Mouse (Mus musculus) T-helper 17 cell (primary cell): ENCODE data around the gene Hscb.
"Not testable (repeated sequence)": the region's sequence is repeated elsewhere in the genome, so short reads cannot be mapped to it uniquely, and the experiment has no call there.

ENCODE experiments used
- in situ Hi-C, 2 experiments: fragments of 300-600 bp; cut with MboI, MseI; formaldehyde crosslinking; loops; 1 replicate in 1 of 2; 2 replicates in 1 of 2; pipeline ENCODE4 v1.15.1; 2025; ENCODE audit warnings: high pct_unique_total_duplicates in 2 of 2

Hscb gene

GRCm38 (mm10) chr5:110839678-110840365, at the start of gene Hscb, which contains the start of gene Chek2:
Hscb (minus strand) TSS chr5:110839777.
Chek2 (plus strand) TSS chr5:110839979.
- in situ Hi-C loops: loop anchor here (5.0 kb wide), 2 partner anchors 58 to 63 kb away; partner anchors contain the start of gene Pus1 (in 1 of the 2)

DNA sequence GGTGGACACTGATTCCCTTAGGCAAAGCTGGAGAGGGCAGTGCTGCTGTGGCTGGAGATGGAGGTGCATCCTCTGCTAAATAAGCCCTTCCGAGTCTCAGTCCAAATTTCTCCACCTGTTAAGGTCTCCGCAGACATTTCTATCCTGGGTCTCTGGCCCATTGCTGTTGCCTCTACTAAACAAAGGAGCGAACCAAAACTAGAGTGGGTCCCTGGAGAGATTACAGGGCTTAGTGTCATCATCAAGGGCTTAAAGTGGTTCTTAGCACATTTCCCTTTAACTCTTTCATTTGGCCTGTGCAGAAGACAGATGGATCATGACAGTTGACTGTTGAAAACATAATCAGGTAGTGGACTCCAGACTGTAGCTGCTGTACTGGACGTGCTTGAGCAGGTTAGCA, 49.0 kb upstream of the Hscb start:
- in situ Hi-C loops: no loop called here

DNA sequence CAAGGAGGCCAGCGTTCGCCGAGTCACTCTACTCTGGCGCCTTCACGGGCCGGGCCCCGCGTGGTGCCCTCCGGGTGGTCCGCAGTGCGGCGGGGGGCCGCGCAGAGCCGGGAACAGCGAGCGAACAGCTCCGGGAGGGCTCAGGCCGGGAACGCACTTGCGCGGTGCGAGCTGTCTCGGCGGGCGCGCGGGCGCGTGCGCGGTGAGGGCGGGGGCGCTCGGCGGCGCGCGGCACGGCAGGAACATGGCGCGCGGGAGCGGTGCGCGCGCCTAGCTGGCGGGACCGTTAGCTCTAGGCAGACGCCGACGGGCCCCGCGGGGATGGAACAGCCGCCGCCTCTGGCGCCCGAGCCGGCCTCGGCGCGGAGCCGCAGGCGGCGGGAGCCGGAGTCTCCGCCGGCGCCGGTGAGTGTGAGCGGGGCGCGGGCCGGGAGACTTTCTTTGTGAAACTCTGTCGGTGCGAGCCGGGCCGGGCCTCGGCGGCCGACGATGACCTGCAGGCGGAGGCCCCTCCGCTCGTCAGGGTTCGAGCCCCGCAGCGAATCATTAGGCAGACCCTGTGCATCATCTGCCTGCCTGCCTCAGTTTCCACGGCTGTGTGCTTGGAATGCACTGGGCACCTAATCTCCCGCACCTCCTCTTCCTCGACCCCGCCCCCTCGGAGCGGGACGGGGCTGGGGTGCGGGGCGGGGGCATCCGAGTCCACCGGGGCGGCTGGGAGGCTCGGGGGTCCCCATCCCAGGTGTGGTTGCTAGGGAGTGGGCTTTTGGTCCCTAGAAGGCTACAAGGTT, 40.2 kb upstream of the Hscb start, which contains the start of gene Ttc28:
Gene Ttc28 (plus strand): TSS at position 220 of the 791 bp plus-strand sequence.
- in situ Hi-C loops: no loop called here

DNA sequence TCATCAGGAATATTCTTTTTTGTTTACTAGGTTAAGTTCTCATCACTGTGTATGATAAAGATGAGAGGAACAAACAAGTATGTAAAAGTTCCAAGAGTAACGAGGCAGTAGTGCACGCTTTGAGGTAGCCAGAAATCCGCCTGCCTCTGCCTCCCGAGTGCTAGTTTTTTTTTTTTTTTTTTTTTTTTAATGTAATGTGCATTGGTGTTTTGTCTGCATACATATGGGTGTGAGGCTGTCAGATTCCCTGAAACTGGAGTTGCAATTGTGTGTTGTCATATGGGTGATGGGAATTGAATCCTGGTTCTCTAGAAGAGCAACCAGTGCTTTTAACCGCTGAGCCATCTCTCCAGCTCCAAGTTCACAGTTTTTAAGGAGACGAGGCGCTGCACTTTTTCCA, 39.5 kb upstream of the Hscb start:
- in situ Hi-C loops: no loop called here

- in situ Hi-C loops: not testable (repeated sequence)
Measured at GRCm38 (mm10) chr5:110878526-110878925, 38.9 kb upstream of the Hscb start.

GRCm38 (mm10) chr5:110877666-110878505, 38.3 kb upstream of the Hscb start:
- in situ Hi-C loops: no loop called here

GRCm38 (mm10) chr5:110875286-110875685, 35.7 kb upstream of the Hscb start:
- in situ Hi-C loops: no loop called here

DNA sequence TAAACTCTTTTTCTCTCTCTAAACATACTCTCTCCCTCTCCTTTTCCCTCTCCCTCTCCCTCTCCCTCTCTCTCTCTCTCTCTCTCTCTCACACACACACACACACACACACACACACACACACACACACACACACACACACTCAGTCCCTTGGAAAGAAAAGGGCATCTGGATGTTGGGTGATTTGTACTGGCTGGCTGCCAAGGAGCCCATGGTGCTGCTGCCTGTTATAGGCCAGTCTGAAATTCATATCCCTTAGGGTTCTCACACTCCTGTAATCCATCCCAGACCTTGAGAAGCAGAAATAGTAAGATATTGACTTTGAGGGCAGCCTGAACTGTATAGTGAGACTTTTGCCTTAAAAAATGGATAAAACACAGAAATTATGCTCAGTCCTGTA, 35.1 kb upstream of the Hscb start:
- in situ Hi-C loops: no loop called here

- in situ Hi-C loops: no loop called here
Measured at GRCm38 (mm10) chr5:110873160-110873559, 33.6 kb upstream of the Hscb start.

DNA sequence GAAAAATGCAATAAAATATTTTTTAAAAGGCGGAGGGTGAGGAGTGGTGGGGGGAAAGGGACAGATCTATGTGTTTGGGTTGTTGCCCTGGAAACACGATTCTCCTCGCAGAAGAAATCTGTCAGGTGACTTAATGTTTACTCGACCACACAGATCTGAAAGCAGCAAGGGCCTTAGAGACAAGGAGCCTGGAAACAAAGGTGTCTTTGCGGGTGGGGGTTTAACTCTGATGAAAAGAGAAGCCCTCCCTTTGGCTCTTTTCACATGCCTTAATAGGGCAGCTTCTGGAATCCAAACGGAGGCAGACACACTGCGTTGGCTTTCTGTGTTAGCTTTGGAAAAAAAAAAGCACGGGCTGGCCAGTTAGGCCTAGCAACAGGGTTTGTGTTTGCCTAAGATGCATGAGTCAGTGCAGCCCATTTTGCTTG, 29.7 kb upstream of the Hscb start:
- in situ Hi-C loops: no loop called here

DNA sequence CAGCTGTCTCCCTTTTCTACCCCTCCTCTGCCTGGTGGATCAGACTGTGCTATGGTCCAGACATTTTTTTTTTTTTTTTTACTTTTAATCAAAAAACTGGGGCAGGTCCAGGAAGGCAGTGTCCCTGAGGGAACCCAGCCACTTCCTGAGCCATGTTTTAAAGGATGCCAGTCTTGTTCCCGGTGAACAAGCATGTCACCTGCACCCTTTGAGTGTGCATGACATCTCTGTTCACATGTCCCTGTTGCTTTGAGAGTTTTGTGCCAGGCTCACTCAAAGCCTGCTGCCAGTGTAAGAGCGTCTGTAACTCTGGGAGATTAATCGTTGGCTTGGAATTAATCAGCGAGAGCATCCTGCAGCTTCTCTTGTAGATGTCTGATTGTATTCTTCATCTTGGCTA, 28.9 kb upstream of the Hscb start:
- in situ Hi-C loops: no loop called here

- in situ Hi-C loops: no loop called here
Measured at GRCm38 (mm10) chr5:110860445-110860844, 20.9 kb upstream of the Hscb start.

DNA sequence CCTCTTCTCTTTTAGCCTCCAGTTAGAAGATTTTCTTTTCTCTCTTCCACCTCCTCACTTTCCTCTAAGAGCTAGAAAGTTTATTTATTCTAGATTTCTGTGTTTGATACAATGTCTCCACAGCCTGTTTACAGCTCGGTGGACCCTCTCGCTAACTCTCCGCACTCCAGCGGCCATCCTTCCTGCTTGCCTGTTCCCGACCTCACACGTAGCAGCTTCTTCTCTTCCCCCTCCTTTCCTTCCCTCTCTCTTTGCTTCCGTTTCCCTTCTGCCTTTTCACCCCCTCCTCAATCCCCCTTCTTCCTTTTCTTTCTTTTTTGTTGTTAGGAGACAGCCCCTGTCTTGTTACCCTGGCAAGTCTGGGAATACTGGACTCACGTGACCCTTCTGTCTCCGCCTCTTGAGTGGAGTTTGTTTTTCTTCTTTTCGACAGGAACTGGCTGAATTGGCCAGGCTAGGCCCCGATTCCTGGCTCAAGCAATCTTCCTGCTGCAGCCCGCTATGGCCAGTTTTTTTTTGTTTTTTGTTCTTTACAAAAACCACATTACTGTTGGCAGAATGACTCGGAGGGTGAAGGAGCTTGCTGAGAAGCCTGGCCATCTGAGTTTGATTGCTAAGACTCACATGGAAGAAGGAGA, 19.6 kb upstream of the Hscb start:
- in situ Hi-C loops: no loop called here

DNA sequence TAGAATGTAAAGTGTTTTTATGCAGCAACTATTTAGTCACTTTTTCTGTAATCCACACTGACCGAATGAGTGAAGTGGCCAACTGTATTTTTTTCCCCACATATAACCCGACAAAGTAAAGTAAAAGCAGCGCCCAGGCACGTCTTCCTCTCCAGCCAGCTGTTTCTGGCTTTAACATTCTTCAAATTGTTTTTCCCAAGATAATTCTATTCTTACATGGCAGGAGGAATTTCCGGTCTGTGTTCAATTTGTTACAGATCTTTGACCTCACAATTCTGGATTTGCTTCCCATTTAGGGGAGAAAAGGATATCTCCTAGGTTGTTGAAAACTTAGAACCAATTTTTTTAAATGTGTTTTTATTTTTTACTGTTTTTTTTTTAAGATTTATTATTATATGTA, 17.5 kb upstream of the Hscb start:
- in situ Hi-C loops: no loop called here

DNA sequence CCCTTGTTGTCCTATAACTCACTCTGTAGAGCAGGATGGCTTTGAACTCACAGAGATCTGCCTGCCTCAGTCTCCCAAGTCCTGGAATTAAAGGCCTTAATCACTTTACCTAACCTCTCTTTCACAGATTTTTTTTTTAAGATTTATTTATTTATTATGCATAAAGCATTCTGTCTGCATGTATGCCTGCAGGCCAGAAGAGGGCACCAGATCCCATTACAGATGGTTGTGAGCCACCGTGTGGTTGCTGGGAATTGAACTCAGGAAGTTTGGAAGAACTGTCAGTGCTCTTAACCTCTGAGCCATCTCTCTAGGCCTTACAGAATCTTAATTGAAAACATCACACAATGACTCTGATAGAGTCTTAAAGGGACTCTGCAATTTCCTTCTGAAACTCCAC, 13.4 kb upstream of the Hscb start:
- in situ Hi-C loops: no loop called here

DNA sequence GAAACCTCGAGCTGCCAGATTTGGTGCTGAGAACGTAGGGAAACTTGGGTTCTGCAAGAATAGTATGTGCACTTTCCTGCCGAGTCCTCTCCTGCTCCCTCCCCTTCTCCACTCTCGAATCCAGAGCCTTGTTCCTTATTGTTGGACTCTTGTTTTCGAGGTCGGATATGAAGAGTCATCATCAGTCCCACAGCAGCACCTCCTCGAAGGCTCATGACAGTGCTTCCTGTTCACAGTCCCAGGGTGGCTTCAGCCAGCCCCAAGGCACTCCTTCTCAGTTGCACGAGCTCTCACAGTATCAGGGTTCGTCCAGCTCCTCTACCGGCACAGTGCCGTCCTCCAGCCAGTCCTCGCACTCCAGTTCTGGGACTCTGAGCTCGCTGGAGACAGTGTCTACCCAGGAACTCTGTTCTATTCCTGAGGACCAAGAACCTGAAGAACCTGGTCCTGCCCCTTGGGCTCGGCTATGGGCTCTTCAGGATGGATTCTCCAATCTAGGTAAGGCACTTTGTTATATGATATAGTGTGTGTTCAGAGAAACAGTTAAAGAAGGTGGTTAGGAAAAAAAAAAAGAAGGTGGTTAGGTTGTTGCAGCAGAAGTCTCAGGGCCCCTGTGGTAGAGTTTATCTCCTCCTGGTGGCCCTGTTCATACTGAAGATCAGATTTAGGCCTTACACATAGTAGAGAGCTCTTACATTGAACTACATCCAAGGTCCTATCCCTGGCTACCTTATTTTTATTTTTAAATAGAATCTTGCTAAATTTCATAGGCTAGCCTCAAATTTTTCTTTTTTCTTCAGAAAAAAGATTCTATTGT, 1.7 kb upstream of the Hscb start:
- in situ Hi-C loops: loop anchor here in 1 of 2 experiments (5.0 kb wide), 1 partner anchor 64 kb away; no protein-coding TSS in a partner anchor

GRCm38 (mm10) chr5:110840465-110840864, 888 bp upstream of the Hscb start:
- in situ Hi-C loops: loop anchor here in 1 of 2 experiments (5.0 kb wide), 1 partner anchor 63 kb away; no protein-coding TSS in a partner anchor

DNA sequence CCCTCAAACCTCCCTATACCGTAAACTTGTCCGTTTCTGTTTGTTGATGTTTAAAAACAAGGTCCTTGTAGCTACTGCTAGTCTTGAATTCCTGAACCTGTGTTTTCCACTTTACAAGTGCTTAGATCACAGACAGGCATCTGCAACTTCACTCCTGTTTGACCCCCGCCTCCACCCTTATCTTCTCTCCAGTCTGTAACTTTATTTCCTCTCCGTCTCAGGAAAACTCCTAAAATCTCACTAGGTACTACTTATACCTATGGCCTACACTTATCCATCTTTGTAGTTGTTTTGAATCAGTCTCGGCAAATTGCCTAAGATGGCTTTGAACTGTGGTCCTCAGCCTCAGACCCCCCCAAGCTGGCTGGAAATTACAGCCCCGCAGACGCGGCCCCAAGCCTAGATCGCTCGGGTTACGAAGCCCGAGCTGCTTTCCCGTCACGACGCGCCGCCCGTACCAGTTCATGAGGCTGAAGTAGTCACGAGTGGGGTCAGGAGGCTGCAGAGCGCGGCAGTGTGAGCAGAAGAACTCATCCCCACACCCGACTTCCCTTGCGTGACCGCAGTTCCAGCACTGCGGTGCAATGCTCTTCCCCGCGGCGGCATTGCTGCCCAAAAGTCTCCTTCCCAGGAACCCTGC, 419 bp downstream of the Hscb start:
- in situ Hi-C loops: loop anchor here in 1 of 2 experiments (5.0 kb wide), 1 partner anchor 57 kb away; the partner anchor contains the start of gene Pus1

DNA sequence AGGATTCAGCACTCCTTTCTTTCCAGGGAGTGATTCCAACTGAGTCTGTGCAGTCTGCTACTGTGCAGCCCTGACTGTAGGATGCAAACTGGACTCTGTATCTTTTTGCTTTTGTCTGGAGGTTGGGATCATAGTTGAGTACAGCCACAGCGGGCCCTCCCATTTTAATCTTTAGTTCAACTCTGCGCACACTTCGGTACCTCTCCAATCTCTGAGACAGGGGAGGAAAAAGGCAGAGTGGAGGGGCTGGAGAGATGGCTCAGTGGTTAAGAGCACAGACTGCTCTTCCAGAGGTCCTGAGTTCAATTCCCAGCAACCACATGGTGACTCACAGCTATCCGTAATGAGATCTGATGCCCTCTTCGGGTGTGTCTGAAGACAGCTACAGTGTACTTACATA, 1.6 kb downstream of the Hscb start:
- in situ Hi-C loops: loop anchor here in 1 of 2 experiments (5.0 kb wide), 1 partner anchor 56 kb away; the partner anchor contains the start of gene Pus1

- in situ Hi-C loops: loop anchor here in 1 of 2 experiments (5.0 kb wide), 1 partner anchor 54 kb away; the partner anchor contains the start of gene Pus1
Measured at GRCm38 (mm10) chr5:110835959-110836358, 3.6 kb downstream of the Hscb start.
